Mouse (Mus musculus) heart, embryonic 13.5 days (tissue): ENCODE data around the gene Fuk. TPM values are rescaled to one million over a fixed set of nuclear protein-coding genes. Genes with fewer than 3 reads are reported as not detected.

Experiments used
- ATAC-seq: fragments of 200-750 bp; cut with Nextera tagmentation; 2 replicates; pipeline ENCODE4 v1.8.0; 2017; ENCODE audit warnings: moderate TSS enrichment; ENCODE audit not compliant: insufficient number of reproducible peaks, low FRiP score, low TSS enrichment; ENCODE audit errors: extremely low read depth
- H3K27ac ChIP-seq: fragments of 300-500 bp; sonication (generic); replicated peaks from 2 replicates; pipeline ENCODE4 v1.5.1; 2015; ENCODE audit warnings: moderate library complexity, mild to moderate bottlenecking, inconsistent platforms
- H3K27me3 ChIP-seq: fragments of 300-500 bp; sonication (generic); replicated peaks from 2 replicates; pipeline ENCODE4 v1.6.1; 2015; ENCODE audit warnings: mild to moderate bottlenecking, inconsistent platforms
- H3K36me3 ChIP-seq: fragments of 300-500 bp; sonication (generic); 2 replicates; pipeline ENCODE4 v1.6.1; 2015; ENCODE audit warnings: mild to moderate bottlenecking, inconsistent platforms
- H3K4me1 ChIP-seq: fragments of 300-500 bp; sonication (generic); 2 replicates; pipeline ENCODE4 v1.6.1; 2015; ENCODE audit warnings: inconsistent platforms
- H3K4me2 ChIP-seq: fragments of 300-500 bp; sonication (generic); 2 replicates; pipeline ENCODE4 v1.6.1; 2015; ENCODE audit warnings: inconsistent platforms, mild to moderate bottlenecking, moderate library complexity
- H3K4me3 ChIP-seq: fragments of 300-500 bp; sonication (generic); 2 replicates; pipeline ENCODE4 v1.5.1; 2015; ENCODE audit warnings: moderate library complexity, mild to moderate bottlenecking, inconsistent platforms
- H3K9ac ChIP-seq: fragments of 300-500 bp; sonication (generic); 2 replicates; pipeline ENCODE4 v1.6.1; 2015; ENCODE audit warnings: inconsistent platforms, mild to moderate bottlenecking, moderate library complexity
- H3K9me3 ChIP-seq: fragments of 300-500 bp; sonication (generic); 2 replicates; pipeline ENCODE4 v1.6.1; 2016; ENCODE audit warnings: inconsistent platforms
- WGBS: fragments of 180-500 bp; shearing (Covaris S2); methylation state at CpG from one replicate; pipeline ENCODE4 v1.1.7; 2015; ENCODE audit warnings: mixed read lengths; 5-methylcytosine and 5-hydroxymethylcytosine counted together
- polyA plus RNA-seq: library from polyadenylated mRNA; unstranded; fragments of >200 nt; fragmentation: Nextera tagmentation; extraction: Ambion mirVana; gene quantifications from 2 replicates; pipeline ENCODE4 v1.2.1, GENCODE M21; 2015

Gene Fuk
- 6.8 and 7.1 TPM in 2 replicates for polyA plus RNA-seq

GRCm38 (mm10) chr8:110901839-110902578, at the start of gene Fuk:
TSS of gene Fuk (minus strand) at chr8:110902488.
- peak; percentile 82; the same call in 1 of the 2 replicates for ATAC-seq
- Histone ChIP-seq H3K9me3 (no peaks in the 10 kb centered on the region), H3K4me3 (peak within 1 kb of the TSS; percentile 73), H3K9ac (peak within 1 kb of the TSS; percentile 87), H3K27ac (no peak within 1 kb of the TSS), H3K36me3 (peaks cover 26% of the 10 kb centered on the region), H3K27me3 (no peaks in the 10 kb centered on the region), H3K4me2 (peak within 1 kb of the TSS; percentile 70), H3K4me1 (peaks cover 5% of the 10 kb centered on the region)
- WGBS = 3% methylated on average over 30 of the region's 30 CpGs

- no peak for ATAC-seq
- Histone ChIP-seq H3K4me2 (no peak overlapping the region), H3K4me1 (peaks cover 21% of the 10 kb centered on the region), H3K9ac (no peak overlapping the region), H3K9me3 (no peaks in the 10 kb centered on the region), H3K4me3 (no peak overlapping the region), H3K27me3 (no peaks in the 10 kb centered on the region), H3K27ac (no peak overlapping the region), H3K36me3 (peaks cover 34% of the 10 kb centered on the region)
- 80% methylated on average over 17 of the region's 17 CpGs for WGBS
Observed at GRCm38 (mm10) chr8:110950065-110950484, 47.8 kb upstream of the Fuk start.

- no peak overlapping the region for H3K4me2 ChIP-seq
- peaks cover 62% of the 10 kb centered on the region for H3K4me1 ChIP-seq
- WGBS = 61% methylated on average over 4 of the region's 4 CpGs
- H3K9me3 ChIP-seq = no peaks in the 10 kb centered on the region
- no peak overlapping the region for H3K9ac ChIP-seq
- ATAC-seq = no peak
- H3K4me3 ChIP-seq = no peak overlapping the region
- no peaks in the 10 kb centered on the region for H3K27me3 ChIP-seq
- no peaks in the 10 kb centered on the region for H3K36me3 ChIP-seq
- H3K27ac ChIP-seq = no peak overlapping the region
Observed at GRCm38 (mm10) chr8:110945716-110946115, 43.4 kb upstream of the Fuk start.

- no peak for ATAC-seq
- WGBS = 76% methylated on average over 7 of the region's 7 CpGs
- Histone ChIP-seq H3K27ac (peak overlapping the region; percentile 78), H3K4me3 (no peak overlapping the region), H3K36me3 (no peaks in the 10 kb centered on the region), H3K9ac (peak overlapping the region; percentile 33; the same call in 1 of the 2 replicates), H3K4me1 (peaks cover 76% of the 10 kb centered on the region), H3K9me3 (no peaks in the 10 kb centered on the region), H3K4me2 (peak overlapping the region; percentile 28; the same call in 1 of the 2 replicates), H3K27me3 (no peaks in the 10 kb centered on the region)
Observed at GRCm38 (mm10) chr8:110944276-110944876, 42.1 kb upstream of the Fuk start.

GRCm38 (mm10) chr8:110941453-110941948, 39.2 kb upstream of the Fuk start:
- Histone ChIP-seq H3K9ac (peak overlapping the region; percentile 41), H3K4me1 (peaks cover 85% of the 10 kb centered on the region), H3K9me3 (no peaks in the 10 kb centered on the region), H3K27ac (peak overlapping the region; percentile 94), H3K4me2 (peak overlapping the region; percentile 45), H3K27me3 (no peaks in the 10 kb centered on the region), H3K4me3 (no peak overlapping the region), H3K36me3 (no peaks in the 10 kb centered on the region)
- peak; percentile 61; the same call in 1 of the 2 replicates for ATAC-seq
- 19% methylated on average over 10 of the region's 10 CpGs for WGBS

GRCm38 (mm10) chr8:110940682-110941452, 38.6 kb upstream of the Fuk start:
- peaks cover 84% of the 10 kb centered on the region for H3K4me1 ChIP-seq
- H3K9me3 ChIP-seq = no peaks in the 10 kb centered on the region
- H3K9ac ChIP-seq = peak overlapping the region; percentile 41
- no peak for ATAC-seq
- no peaks in the 10 kb centered on the region for H3K27me3 ChIP-seq
- H3K27ac ChIP-seq = peak overlapping the region; percentile 94
- no peaks in the 10 kb centered on the region for H3K36me3 ChIP-seq
- WGBS = 52% methylated on average over 15 of the region's 15 CpGs
- H3K4me3 ChIP-seq = no peak overlapping the region
- H3K4me2 ChIP-seq = peak overlapping the region; percentile 45

- H3K27ac ChIP-seq = peak overlapping the region; percentile 79
- H3K9ac ChIP-seq = no peak overlapping the region
- ATAC-seq = 0 out of 2 replicates have a peak, but pooled peaks have one; percentile 22
- peaks cover 69% of the 10 kb centered on the region for H3K4me1 ChIP-seq
- no peaks in the 10 kb centered on the region; the same call in 1 of the 2 replicates for H3K36me3 ChIP-seq
- 27% methylated on average over 6 of the region's 6 CpGs for WGBS
- no peaks in the 10 kb centered on the region for H3K27me3 ChIP-seq
- peak overlapping the region; percentile 36 for H3K4me2 ChIP-seq
- H3K9me3 ChIP-seq = no peaks in the 10 kb centered on the region
- no peak overlapping the region for H3K4me3 ChIP-seq
Observed at GRCm38 (mm10) chr8:110938882-110939589, 36.7 kb upstream of the Fuk start.

- no peaks in the 10 kb centered on the region for H3K27me3 ChIP-seq
- H3K9ac ChIP-seq = no peak overlapping the region
- no peak for ATAC-seq
- no peak overlapping the region for H3K4me3 ChIP-seq
- H3K4me2 ChIP-seq = no peak overlapping the region
- H3K36me3 ChIP-seq = no peaks in the 10 kb centered on the region; the same call in 1 of the 2 replicates
- no peak overlapping the region for H3K27ac ChIP-seq
- 90% methylated on average over 12 of the region's 12 CpGs for WGBS
- H3K9me3 ChIP-seq = no peaks in the 10 kb centered on the region
- H3K4me1 ChIP-seq = peaks cover 64% of the 10 kb centered on the region
Observed at GRCm38 (mm10) chr8:110936217-110936616, 33.9 kb upstream of the Fuk start.

- WGBS = 81% methylated on average over 2 of the region's 2 CpGs
- Histone ChIP-seq H3K27me3 (no peaks in the 10 kb centered on the region), H3K9ac (no peak overlapping the region), H3K27ac (no peak overlapping the region), H3K36me3 (no peaks in the 10 kb centered on the region; the same call in 1 of the 2 replicates), H3K9me3 (no peaks in the 10 kb centered on the region), H3K4me2 (no peak overlapping the region), H3K4me3 (no peak overlapping the region), H3K4me1 (peaks cover 57% of the 10 kb centered on the region)
- no peak for ATAC-seq
Observed at GRCm38 (mm10) chr8:110933272-110933671, 31.0 kb upstream of the Fuk start.

GRCm38 (mm10) chr8:110932444-110932843, 30.2 kb upstream of the Fuk start:
- Histone ChIP-seq H3K9me3 (no peaks in the 10 kb centered on the region), H3K9ac (no peak overlapping the region), H3K4me3 (no peak overlapping the region), H3K27me3 (no peaks in the 10 kb centered on the region), H3K4me1 (peaks cover 53% of the 10 kb centered on the region), H3K4me2 (no peak overlapping the region), H3K36me3 (no peaks in the 10 kb centered on the region; the same call in 1 of the 2 replicates), H3K27ac (no peak overlapping the region)
- no peak for ATAC-seq
- 70% methylated on average over 3 of the region's 3 CpGs for WGBS
